Mouse (Mus musculus): ENCODE measurements around the gene Gtf2h1.
"Not testable (repeated sequence)": the region's sequence is repeated elsewhere in the genome, so short reads cannot be mapped to it uniquely, and the experiment has no call there.

The Gtf2h1 gene

GRCm38 (mm10) chr7:46830799-46831590 lies 35.1 kb downstream of the Gtf2h1 start:
- no peak for DNase-seq (ENCODE audit: low spot score)

- DNase-seq (ENCODE audit: low spot score) = no peak
These were observed 35.8 kb downstream of the Gtf2h1 start for GRCm38 (mm10) chr7:46831693-46832092.

DNA sequence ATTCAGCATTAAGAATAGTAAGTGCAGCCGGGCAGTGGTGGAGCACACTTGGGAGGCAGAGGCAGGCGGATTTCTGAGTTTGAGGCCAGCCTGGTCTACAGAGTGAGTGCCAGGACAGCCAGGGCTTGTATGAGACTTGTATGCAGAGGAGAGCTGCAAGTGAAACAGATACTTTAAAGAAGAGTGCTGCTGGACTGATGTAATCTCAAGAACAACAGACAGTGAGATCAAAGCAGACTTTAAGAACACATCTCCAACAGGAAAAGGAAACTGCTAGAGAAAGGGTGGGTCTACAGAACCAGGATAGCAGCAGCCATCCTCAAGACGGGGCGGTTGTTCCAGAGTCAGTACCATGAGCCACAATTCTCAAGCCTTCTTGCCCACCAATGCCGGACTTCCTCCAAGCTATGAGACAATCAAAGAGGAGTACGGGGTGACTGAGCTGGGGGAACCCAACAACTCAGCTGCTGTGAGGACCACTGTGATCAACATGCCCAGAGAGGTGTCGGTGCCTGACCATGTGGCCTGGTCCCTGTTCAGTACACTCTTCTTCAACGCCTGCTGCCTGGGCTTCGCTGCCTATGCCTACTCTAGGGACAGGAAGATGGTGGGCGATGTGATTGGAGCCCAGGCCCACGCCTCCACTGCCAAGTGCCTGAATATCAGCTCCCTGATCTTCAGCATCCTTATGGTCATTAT lies 36.4 kb downstream of the Gtf2h1 start:
- DNase-seq (ENCODE audit: low spot score) = not testable (repeated sequence)

DNA sequence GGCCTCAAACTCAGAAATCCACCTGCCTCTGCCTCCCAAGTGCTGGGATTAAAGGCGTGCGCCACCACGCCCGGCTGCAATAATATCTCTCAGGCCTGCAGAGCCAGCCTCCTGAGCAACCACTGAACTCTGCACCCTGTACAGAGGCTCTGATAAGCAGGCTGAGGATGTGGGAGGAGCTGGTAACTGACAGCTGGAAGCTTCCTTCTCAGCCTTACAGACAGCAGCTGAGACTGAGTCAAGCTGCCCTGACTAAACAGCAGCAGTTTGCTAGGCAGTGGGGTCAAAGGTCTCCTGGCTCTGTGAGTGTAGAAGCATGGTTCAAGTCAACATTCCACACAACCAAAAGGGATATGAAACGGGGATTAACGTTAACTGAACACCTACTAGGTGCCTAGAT lies 37.4 kb downstream of the Gtf2h1 start:
- peak; percentile 37 for DNase-seq (ENCODE audit: low spot score)

DNA sequence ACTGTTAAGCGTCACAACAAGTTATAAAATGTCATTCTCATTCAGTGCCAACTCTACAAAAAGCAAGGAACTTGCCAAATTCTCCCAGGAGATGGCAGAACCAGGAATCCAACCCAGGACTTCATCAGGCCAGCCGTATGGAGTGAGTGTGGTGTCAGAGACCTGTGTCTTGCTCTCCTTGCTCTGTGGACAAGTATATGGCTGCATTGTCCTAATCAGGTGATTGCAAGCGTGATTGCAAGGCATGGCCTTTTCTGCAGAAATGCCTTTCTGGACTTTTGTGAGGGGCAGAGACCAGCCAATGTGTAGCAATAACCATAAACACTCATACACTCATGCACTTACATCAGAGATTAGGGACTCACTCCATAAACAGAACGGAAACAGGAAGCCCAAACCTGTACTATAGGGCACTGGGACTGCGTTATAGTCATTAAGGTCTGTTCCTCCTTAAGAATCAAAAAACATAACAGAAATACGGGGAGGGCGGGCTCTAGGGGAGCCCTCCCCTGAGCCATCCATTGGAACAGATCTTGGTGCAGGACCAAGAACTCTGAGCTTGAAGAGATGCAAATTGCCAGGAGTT lies 37.9 kb downstream of the Gtf2h1 start:
- no peak for DNase-seq (ENCODE audit: low spot score)

DNA sequence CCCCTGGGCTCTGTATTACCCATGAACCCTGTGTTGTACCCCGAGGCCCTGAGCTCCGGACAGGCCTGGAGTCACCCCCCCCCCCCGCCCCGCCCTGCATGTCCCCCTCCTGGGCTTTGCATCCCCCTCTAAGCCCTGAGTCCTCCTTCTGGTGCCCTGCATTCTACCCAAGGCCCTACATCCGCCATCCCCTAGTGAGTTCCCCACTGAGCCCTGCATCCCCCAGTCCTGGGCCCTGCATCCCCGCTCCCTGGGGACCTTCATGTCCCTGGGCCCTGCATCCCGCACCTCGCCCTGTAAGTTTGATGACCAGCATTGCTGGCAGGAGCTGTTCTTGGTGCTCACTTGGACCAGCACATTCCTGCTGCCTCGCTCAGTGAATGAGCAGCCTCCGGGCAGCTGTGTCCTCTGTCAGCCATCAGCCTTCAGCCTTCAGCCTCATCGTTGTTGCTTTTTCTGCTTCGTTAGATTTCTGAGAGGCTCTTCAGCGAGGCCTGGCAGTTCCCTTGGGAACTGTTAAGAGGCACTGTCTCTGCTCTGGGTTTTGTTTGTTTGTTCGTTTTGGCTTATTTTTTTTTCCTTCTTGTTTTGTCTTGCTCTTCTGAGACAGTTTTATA lies 39.2 kb downstream of the Gtf2h1 start:
- DNase-seq (ENCODE audit: low spot score) = no peak

DNA sequence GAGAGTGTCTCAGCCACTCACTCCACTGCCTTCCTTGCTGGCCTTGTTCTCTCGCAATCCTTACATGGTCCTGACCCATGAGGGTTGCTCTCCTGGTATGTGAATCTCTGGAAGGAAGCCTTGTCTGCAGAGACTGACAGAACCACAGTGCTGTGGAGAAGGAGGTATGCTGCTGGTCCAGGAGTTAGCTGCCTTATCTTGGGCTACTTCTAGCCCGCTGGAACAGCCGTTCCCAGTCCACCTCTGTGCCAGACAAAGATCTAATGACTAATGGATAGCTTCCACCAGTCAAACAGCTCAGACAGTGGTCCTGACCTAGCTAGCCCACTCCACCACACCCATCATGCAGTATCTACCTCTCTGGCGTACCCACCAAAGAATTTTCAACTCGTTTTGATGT lies 40.5 kb downstream of the Gtf2h1 start:
- DNase-seq (ENCODE audit: low spot score) = no peak

DNA sequence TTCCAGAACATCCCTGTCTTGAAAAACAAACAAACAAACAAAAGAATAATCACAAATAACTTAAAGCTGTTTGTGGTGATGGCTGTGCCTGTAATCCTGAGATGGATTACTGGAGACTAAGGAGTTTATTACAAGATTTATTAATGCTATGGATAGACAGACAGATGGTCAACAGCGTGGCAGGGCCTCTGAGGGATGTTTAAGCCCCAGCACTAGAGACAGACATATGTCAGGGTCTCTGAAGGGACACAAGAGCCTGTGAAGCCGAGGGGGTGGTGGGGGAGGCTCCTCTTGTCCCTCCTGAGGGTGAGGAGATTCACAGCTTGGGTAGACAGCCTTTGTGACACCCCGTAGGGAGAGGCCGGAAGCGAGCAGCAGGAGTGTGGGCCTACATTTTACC lies 41.2 kb downstream of the Gtf2h1 start:
- DNase-seq (ENCODE audit: low spot score) = no peak

- peak; percentile 47 for DNase-seq (ENCODE audit: low spot score)
These were observed 42.3 kb downstream of the Gtf2h1 start for GRCm38 (mm10) chr7:46838104-46838671.

GRCm38 (mm10) chr7:46838891-46839302 lies 43.0 kb downstream of the Gtf2h1 start:
- DNase-seq (ENCODE audit: low spot score) = peak; percentile 71

DNA sequence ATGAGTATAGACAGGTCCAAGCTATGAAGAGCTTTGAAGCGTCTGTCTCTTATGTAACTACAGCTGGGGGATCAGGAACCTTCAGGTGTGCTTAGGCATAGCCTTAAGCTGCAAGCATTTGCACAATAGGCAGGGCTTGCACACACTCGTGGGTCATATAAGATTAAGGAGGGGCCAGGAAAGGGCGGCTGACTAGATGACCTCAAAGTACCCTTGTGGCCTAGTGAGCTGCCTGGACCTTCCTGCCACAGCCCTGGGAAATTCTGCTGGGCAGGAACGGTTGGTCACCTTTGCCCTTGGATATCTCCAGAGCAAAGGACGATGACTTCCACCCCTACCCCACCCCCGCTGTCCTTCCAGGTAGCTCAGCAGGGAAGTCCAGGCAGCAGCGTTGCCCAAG lies 43.5 kb downstream of the Gtf2h1 start:
- no peak for DNase-seq (ENCODE audit: low spot score)

- DNase-seq (ENCODE audit: low spot score) = no peak
These were observed 44.0 kb downstream of the Gtf2h1 start for GRCm38 (mm10) chr7:46839861-46840260.

DNA sequence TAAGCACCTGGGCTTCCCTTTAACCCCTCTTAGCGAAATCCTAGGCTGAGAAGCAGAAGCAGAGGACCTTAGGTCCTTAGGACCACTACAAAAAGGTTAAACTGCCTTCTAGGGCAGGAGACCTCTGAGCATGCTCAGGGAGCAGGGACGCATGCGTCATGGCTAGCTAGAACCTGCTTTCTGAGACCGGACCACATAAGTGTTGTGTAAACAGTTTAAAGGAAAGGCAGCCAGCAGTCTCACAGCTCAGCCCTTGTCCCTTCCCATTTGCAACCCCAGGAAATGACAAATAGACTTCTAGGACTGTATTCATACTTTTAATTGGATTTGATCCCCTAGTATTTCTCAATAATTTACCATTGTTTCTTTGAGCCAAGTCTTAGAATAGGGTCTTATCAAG lies 44.4 kb downstream of the Gtf2h1 start:
- DNase-seq (ENCODE audit: low spot score) = no peak

DNA sequence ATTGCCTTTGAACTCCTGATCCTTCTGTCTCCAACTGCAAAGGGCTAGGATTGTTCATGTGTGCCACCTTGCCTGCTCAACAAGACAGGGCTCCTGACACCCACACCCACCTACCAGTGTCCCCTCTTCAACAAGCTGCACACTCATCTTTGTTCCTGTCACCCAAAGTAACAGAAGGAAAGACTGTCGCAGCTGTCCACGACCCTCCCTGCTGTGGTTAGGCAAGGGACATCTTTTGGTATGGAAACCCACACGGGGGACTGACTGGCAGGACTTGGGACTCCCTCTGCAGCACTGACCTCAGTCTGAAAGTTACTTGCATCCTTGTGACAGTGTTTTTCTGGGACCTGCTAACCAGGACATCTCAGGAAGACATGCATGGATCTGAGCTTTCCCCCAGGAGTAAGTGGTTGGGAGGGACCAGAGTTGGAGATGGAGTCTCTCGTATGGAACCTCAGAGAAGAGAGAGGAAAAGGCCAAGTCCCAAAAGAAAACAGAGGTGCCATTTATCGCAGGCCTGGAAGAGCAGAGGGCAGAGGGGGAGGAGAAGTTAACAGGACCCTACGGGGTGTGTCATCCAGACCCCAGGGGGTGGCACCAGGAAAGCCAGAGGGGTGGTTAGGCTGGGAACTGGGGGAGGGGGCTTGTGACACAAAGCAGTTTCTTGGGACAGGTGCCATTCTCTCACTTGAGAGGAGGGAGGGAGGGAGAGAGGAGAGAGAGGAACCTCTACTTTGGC lies 45.1 kb downstream of the Gtf2h1 start, which contains the start of gene Ldha:
TSS of gene Ldha (plus strand) at position 689 of the 739 bp plus-strand sequence.
- no peak for DNase-seq (ENCODE audit: low spot score)

DNA sequence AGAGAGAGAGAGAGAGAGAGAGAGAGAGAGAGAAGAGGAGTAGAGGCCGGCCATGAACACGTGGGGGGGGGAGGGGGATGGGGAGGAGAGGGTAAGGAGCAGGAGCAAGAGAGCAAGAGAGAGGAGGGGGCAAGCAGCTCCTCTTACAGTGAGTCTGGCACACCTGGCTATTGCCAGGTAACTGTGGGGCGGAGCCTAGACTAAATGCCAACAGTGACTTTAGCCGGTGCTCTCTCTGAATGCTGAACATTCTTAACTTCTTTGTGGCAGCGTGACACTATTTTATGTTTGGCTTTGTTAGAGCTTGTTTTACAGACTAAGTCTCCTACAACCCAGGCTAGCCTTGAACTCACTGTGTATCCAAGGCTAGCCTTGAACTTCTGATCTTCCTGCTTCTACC lies 46.4 kb downstream of the Gtf2h1 start:
- DNase-seq (ENCODE audit: low spot score) = no peak

GRCm38 (mm10) chr7:46843576-46843975 lies 47.7 kb downstream of the Gtf2h1 start:
- DNase-seq (ENCODE audit: low spot score) = no peak

DNA sequence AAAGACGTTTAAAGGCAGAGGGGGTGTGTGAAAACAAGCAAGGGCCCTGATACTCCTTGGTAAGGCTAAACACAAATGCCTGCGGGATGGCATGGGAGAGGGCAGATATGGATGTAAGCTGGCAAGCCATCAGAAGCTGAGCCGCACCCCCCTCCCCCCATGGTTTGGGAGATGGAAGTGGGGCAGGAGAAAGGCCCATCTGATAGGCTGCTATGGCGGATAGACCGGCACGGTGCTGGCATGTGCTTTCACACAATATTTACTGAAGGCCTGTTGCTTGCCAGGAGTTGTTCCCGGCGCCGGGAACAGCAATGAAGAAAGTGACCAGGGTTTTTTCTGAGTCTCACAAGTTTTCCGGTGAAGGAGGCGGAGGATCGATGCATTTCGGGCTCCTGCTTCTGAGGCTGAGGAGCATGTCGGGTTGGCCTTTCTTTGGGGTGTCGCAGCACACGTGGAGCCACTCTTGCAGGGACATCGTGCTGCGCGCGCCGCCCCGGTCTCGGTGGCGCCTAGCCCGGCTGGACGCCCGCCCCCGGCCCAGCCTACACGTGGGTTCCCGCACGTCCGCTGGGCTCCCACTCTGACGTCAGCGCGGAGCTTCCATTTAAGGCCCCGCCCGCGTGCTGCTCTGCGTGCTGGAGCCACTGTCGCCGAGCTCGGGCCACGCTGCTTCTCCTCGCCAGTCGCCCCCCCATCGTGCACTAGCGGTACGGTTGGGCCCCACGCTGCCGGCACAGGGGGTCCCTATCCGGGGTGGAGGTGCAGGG lies 49.5 kb downstream of the Gtf2h1 start:
- peak; percentile 87 for DNase-seq (ENCODE audit: low spot score)

DNA sequence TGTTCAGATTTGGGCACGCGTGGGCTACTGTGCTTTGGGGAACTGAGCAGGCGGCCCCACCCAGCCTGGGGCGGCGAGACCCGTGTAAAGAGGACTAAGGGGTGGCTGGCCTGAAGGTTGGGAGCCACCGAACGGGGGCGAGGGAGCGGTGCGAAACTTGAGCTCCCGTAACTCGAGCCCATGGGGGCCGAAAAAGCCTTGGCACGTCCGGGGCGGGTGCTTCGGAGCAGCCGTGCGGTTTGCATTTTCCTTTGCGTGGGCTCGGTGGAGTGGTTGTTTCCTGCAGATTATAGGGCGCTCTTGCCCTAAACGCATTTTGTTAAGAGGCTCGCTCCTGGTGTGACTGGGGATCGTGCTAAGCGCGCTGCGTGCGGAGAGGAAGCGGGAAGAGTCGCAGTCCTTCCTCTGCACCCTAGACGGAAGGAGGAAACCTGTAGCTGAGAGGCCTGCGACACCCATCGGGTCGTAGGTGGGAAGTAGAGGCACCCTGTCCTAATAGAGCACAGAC lies 50.1 kb downstream of the Gtf2h1 start:
- DNase-seq (ENCODE audit: low spot score) = no peak

DNA sequence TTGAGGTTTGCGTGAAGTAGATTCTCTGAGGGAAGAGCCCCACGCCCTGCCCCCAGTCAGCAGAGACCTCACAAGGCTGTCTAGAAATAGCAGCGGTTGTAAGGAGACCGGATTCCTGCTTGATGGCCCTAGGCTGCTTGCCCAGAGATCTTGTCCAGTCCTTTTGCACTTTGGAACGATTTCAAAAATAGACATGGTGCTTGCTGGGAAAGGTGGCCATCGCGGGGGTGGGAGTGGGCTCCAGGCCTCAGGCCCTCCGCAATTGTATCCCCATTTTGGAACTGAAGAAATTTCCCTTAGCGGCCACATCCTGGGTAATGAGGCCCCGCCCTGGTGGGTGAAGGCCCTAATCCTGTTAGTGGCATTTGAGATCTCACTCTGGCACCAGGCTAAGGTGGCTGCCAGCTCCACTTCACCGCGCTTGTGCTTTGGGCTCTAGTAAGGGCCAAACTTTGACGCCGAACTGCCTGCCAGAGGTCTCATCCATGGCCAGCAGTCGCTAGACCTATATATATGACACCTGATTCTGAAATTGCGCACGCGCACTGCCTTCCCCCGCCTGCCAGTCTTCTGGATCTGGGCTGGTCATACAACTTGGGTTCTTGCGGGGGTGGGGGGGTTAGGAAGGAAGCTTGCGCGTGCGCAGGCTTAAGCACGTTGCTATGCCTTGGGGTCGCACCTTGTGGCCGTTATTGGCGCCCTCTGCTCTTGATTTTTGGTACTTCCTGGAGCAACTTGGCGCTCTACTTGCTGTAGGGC lies 50.8 kb downstream of the Gtf2h1 start:
- peak; percentile 11 for DNase-seq (ENCODE audit: low spot score)

DNA sequence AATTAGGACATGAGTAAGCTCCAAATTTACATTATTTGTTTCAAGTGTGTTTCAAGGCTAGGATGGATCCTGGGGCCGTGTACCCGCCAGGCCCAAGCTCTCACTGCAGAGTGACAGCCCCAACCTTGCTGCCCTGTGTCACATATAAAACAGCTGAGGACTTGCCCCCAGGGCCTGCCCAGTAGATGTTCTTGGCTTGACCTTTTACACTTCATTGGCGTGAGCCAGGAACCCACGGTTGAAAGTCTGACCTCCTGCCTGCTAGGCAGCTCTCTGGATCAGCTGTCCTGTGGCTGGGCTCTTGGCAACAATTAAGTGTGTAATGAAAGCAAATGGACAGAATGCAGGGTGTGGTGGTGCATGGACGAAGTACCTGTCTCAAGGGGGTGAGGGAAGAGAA lies 53.4 kb downstream of the Gtf2h1 start:
- no peak for DNase-seq (ENCODE audit: low spot score)
